Mouse (Mus musculus): ENCODE measurements at regions not wholly inside any gene's neighbourhood (a gene's known extent, or its start where the extent isn't known, plus 50 kb on each side); places are given as distances from the start of the nearest gene placed in this dataset.
A peak's percentile ranks its signal among the peaks of the same experiment; 100 is the strongest.

- H3K4me1 ChIP-seq (ENCODE audit: control insufficient read depth, insufficient read depth, low read length) = peaks cover 50% of the 10 kb centered on the region
- H3K4me2 ChIP-seq (ENCODE audit: low read length) = peak overlapping the region; percentile 50
- no peak overlapping the region; the same call in 1 of the 2 replicates for H3K4me3 ChIP-seq (ENCODE audit: low read depth, low read length)
- no peaks in the 10 kb centered on the region for H3K27me3 ChIP-seq (replicated peaks; ENCODE audit: control insufficient read depth, insufficient read depth, low read length)
- 9% methylated on average over 4 of the region's 4 CpGs for WGBS
- H3K36me3 ChIP-seq (ENCODE audit: control insufficient read depth, insufficient read depth, low read length) = no peaks in the 10 kb centered on the region
- ATAC-seq = no peak
- H3K27ac ChIP-seq (ENCODE audit: low read depth, low read length) = peak overlapping the region; percentile 89
- H3K9me3 ChIP-seq (replicated peaks; ENCODE audit: control insufficient read depth, low read length) = no peaks in the 10 kb centered on the region
- H3K9ac ChIP-seq (ENCODE audit: low read length) = peak overlapping the region; percentile 58
- DNase-seq (ENCODE audit: low spot score) = peak; percentile 44
Measured at GRCm38 (mm10) chr16:77401185-77401943, 200.5 kb downstream of the Gm11146 start.

GRCm38 (mm10) chr16:77400276-77400891 lies 201.5 kb downstream of the Gm11146 start:
- ATAC-seq = peak; percentile 74
- no peaks in the 10 kb centered on the region for H3K36me3 ChIP-seq (ENCODE audit: control insufficient read depth, insufficient read depth, low read length)
- DNase-seq (ENCODE audit: low spot score) = peak; percentile 90
- under 1% methylated on average over 13 of the region's 13 CpGs for WGBS
- no peaks in the 10 kb centered on the region for H3K27me3 ChIP-seq (replicated peaks; ENCODE audit: control insufficient read depth, insufficient read depth, low read length)
- peak overlapping the region; percentile 58 for H3K9ac ChIP-seq (ENCODE audit: low read length)
- H3K4me3 ChIP-seq (ENCODE audit: low read depth, low read length) = peak overlapping the region; percentile 26
- peak overlapping the region; percentile 89 for H3K27ac ChIP-seq (ENCODE audit: low read depth, low read length)
- no peaks in the 10 kb centered on the region for H3K9me3 ChIP-seq (replicated peaks; ENCODE audit: control insufficient read depth, low read length)
- H3K4me1 ChIP-seq (ENCODE audit: control insufficient read depth, insufficient read depth, low read length) = peaks cover 45% of the 10 kb centered on the region
- peak overlapping the region; percentile 50 for H3K4me2 ChIP-seq (ENCODE audit: low read length)

- no peaks in the 10 kb centered on the region for H3K27me3 ChIP-seq (replicated peaks; ENCODE audit: control insufficient read depth, insufficient read depth, low read length)
- DNase-seq (ENCODE audit: low spot score) (no peak), ATAC-seq (peak; percentile 24)
- H3K4me3 ChIP-seq (ENCODE audit: low read depth, low read length) = peak overlapping the region; percentile 26
- no peaks in the 10 kb centered on the region for H3K9me3 ChIP-seq (replicated peaks; ENCODE audit: control insufficient read depth, low read length)
- peak overlapping the region; percentile 50 for H3K4me2 ChIP-seq (ENCODE audit: low read length)
- peaks cover 42% of the 10 kb centered on the region for H3K4me1 ChIP-seq (ENCODE audit: control insufficient read depth, insufficient read depth, low read length)
- WGBS = under 1% methylated on average over 10 of the region's 10 CpGs
- peak overlapping the region; percentile 58 for H3K9ac ChIP-seq (ENCODE audit: low read length)
- H3K27ac ChIP-seq (ENCODE audit: low read depth, low read length) = peak overlapping the region; percentile 89
- no peaks in the 10 kb centered on the region for H3K36me3 ChIP-seq (ENCODE audit: control insufficient read depth, insufficient read depth, low read length)
Measured at GRCm38 (mm10) chr16:77399846-77400275, 202.0 kb downstream of the Gm11146 start.

- Histone ChIP-seq H3K4me3 (ENCODE audit: low read depth, low read length) (no peak overlapping the region), H3K4me1 (ENCODE audit: control insufficient read depth, insufficient read depth, low read length) (peaks cover 8% of the 10 kb centered on the region; the same call in 1 of the 2 replicates), H3K9ac (ENCODE audit: low read length) (no peak overlapping the region), H3K4me2 (ENCODE audit: low read length) (no peak overlapping the region), H3K27ac (ENCODE audit: low read depth, low read length) (no peak overlapping the region), H3K9me3 (replicated peaks; ENCODE audit: control insufficient read depth, low read length) (no peaks in the 10 kb centered on the region), H3K36me3 (ENCODE audit: control insufficient read depth, insufficient read depth, low read length) (no peaks in the 10 kb centered on the region), H3K27me3 (replicated peaks; ENCODE audit: control insufficient read depth, insufficient read depth, low read length) (no peaks in the 10 kb centered on the region)
- ATAC-seq (no peak), DNase-seq (ENCODE audit: low spot score) (no peak)
- WGBS = 65% methylated on average over 3 of the region's 3 CpGs
Measured at GRCm38 (mm10) chr16:77394054-77394716, 207.7 kb downstream of the Gm11146 start.

GRCm38 (mm10) chr16:77393470-77393869 lies 208.4 kb downstream of the Gm11146 start:
- Histone ChIP-seq H3K4me2 (ENCODE audit: low read length) (no peak overlapping the region), H3K36me3 (ENCODE audit: control insufficient read depth, insufficient read depth, low read length) (no peaks in the 10 kb centered on the region), H3K9me3 (replicated peaks; ENCODE audit: control insufficient read depth, low read length) (no peaks in the 10 kb centered on the region), H3K27me3 (replicated peaks; ENCODE audit: control insufficient read depth, insufficient read depth, low read length) (no peaks in the 10 kb centered on the region), H3K9ac (ENCODE audit: low read length) (no peak overlapping the region), H3K4me3 (ENCODE audit: low read depth, low read length) (no peak overlapping the region), H3K27ac (ENCODE audit: low read depth, low read length) (no peak overlapping the region), H3K4me1 (ENCODE audit: control insufficient read depth, insufficient read depth, low read length) (peaks cover 1% of the 10 kb centered on the region; the same call in 1 of the 2 replicates)
- ATAC-seq = no peak
- WGBS = 81% methylated on average over 5 of the region's 5 CpGs
- DNase-seq (ENCODE audit: low spot score) = no peak

- Histone ChIP-seq H3K27me3 (replicated peaks; ENCODE audit: control insufficient read depth, insufficient read depth, low read length) (no peaks in the 10 kb centered on the region), H3K27ac (ENCODE audit: low read depth, low read length) (no peak overlapping the region), H3K4me3 (ENCODE audit: low read depth, low read length) (no peak overlapping the region), H3K9ac (ENCODE audit: low read length) (no peak overlapping the region), H3K4me2 (ENCODE audit: low read length) (no peak overlapping the region), H3K36me3 (ENCODE audit: control insufficient read depth, insufficient read depth, low read length) (no peaks in the 10 kb centered on the region), H3K4me1 (ENCODE audit: control insufficient read depth, insufficient read depth, low read length) (peaks cover 5% of the 10 kb centered on the region; the same call in 1 of the 2 replicates), H3K9me3 (replicated peaks; ENCODE audit: control insufficient read depth, low read length) (no peaks in the 10 kb centered on the region)
- DNase-seq (ENCODE audit: low spot score) (no peak), ATAC-seq (no peak)
- WGBS = 87% methylated on average over 4 of the region's 4 CpGs
Measured at GRCm38 (mm10) chr16:77392205-77392604, 209.7 kb downstream of the Gm11146 start.

GRCm38 (mm10) chr16:77384021-77384729 lies 217.7 kb downstream of the Gm11146 start:
- Histone ChIP-seq H3K4me2 (ENCODE audit: low read length) (no peak overlapping the region), H3K4me3 (ENCODE audit: low read depth, low read length) (no peak overlapping the region), H3K9ac (ENCODE audit: low read length) (no peak overlapping the region), H3K9me3 (replicated peaks; ENCODE audit: control insufficient read depth, low read length) (no peaks in the 10 kb centered on the region), H3K36me3 (ENCODE audit: control insufficient read depth, insufficient read depth, low read length) (no peaks in the 10 kb centered on the region), H3K27me3 (replicated peaks; ENCODE audit: control insufficient read depth, insufficient read depth, low read length) (no peaks in the 10 kb centered on the region), H3K4me1 (ENCODE audit: control insufficient read depth, insufficient read depth, low read length) (peaks cover 14% of the 10 kb centered on the region; the same call in 1 of the 2 replicates), H3K27ac (ENCODE audit: low read depth, low read length) (no peak overlapping the region)
- DNase-seq (ENCODE audit: low spot score) (no peak), ATAC-seq (no peak)
- 69% methylated on average over 6 of the region's 6 CpGs for WGBS

- DNase-seq (ENCODE audit: low spot score) (no peak), ATAC-seq (no peak)
- H3K4me3 ChIP-seq (ENCODE audit: low read depth, low read length) = no peak overlapping the region
- H3K9ac ChIP-seq (ENCODE audit: low read length) = no peak overlapping the region
- H3K9me3 ChIP-seq (replicated peaks; ENCODE audit: control insufficient read depth, low read length) = no peaks in the 10 kb centered on the region
- no peak overlapping the region for H3K4me2 ChIP-seq (ENCODE audit: low read length)
- peaks cover 9% of the 10 kb centered on the region; the same call in 1 of the 2 replicates for H3K4me1 ChIP-seq (ENCODE audit: control insufficient read depth, insufficient read depth, low read length)
- WGBS = 71% methylated on average over 2 of the region's 2 CpGs
- no peaks in the 10 kb centered on the region for H3K36me3 ChIP-seq (ENCODE audit: control insufficient read depth, insufficient read depth, low read length)
- H3K27me3 ChIP-seq (replicated peaks; ENCODE audit: control insufficient read depth, insufficient read depth, low read length) = no peaks in the 10 kb centered on the region
- no peak overlapping the region for H3K27ac ChIP-seq (ENCODE audit: low read depth, low read length)
Measured at GRCm38 (mm10) chr16:77382790-77383189, 219.1 kb downstream of the Gm11146 start.
